Mouse (Mus musculus) mature B cell (primary cell): ENCODE data around the gene Fbxw15.
"Not testable (repeated sequence)": the region's sequence is repeated elsewhere in the genome, so short reads cannot be mapped to it uniquely, and the experiment has no call there.

Experiments
- in situ Hi-C: fragments of 300-500 bp; cut with MboI; formaldehyde crosslinking; loops from 2 replicates; pipeline ENCODE4 v1.14.3; 2019

The Fbxw15 gene

DNA sequence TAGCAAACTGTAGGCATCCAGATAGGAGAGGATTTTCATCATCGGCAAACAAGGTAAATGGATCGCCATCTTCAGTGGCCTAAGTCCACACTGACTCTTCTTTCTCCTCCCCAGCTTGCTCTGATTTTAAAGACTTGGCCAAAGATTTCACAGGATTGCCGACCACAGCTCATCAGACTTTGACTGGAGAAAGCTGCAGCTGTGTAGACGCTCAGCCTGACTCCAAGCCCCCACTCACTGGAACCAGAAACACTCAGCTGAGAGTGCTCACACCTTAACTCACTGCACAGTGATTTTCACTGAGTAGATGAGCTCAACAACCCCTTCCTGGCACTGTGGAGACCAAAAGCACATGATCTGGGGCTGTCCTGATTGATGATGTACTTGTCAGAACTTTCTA, at the start of gene Fbxw15:
Gene Fbxw15, minus strand, starts transcription at position 101 of the 400 bp plus-strand sequence.
- in situ Hi-C loops: not testable (repeated sequence)

DNA sequence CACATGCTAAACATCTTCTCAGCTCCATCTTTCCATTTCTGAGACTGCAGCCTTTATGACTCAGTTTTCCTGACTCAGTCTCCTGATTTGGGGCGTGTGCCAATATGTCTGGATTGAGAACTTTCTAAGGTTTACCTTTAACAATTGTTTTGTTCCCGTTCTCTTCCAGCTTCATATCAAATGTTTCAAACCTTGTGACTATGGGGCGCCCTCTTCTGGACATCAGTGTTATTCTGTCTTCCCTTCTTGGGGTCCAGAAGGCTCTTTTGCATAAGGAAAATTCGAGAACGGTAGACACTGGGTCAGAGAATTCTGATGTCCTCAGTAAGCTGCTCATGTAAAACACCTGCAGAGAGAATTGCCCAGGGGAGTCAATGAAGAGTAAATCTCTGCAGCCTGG, 38.8 kb upstream of the Fbxw15 start:
- in situ Hi-C loops: not testable (repeated sequence)

DNA sequence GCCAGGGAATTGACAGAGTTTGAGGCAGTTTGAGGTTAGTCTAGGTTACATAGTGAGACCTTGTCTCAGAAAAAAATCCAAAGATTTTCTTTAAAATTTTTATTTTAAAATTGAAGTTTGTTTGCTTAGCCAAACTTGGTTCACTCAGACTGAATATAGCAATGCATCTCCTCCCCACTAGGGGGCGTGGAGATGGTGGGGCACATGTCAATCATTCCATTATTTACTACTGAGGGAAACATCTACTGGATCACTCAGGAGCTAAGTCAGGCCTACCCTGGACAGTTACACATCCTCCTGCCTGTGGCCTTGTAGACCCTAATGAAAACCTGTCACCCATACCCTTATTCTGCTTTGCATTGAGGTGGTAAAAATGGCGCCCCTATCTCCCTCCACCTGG, 34.1 kb upstream of the Fbxw15 start:
- in situ Hi-C loops: not testable (repeated sequence)

DNA sequence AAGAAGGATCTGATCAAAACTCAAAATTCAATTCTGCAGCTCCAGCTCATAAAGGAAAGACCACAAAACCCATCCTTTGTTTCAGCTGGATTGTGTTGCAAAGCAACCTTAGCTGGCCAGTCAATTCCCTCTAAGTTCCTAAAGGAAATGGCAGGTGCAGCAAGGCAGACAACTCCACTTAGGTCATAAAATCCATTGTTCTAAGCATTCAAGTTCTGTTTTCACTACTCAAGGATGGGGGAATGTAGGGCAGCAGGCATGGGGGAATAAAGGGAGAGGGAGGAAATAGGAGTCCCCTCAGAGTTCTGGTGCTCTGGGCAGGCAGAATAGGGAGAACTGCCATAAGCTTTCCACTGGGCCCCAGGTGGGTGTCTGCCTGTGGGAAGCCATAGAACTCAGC, 29.2 kb upstream of the Fbxw15 start:
- in situ Hi-C loops: no loop called here

DNA sequence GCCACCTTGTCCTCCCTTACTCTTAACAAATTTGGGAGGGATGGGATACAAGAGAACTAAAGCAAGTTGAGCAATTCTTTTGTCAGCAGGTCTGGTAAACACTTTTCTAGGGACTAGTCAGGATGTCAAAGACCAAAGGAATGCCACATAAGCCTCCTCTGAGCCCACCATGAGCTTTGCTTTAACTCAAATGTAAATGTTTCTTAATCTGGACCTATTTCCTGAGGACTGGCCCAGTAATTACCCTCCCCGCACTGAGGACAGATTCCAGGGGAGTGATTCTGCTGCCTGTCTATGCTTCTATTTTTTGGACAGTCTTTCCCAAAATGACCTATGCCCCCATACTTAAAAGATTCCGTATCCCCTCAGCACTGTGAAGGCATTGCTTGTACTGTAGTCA, 26.8 kb upstream of the Fbxw15 start:
- in situ Hi-C loops: no loop called here

DNA sequence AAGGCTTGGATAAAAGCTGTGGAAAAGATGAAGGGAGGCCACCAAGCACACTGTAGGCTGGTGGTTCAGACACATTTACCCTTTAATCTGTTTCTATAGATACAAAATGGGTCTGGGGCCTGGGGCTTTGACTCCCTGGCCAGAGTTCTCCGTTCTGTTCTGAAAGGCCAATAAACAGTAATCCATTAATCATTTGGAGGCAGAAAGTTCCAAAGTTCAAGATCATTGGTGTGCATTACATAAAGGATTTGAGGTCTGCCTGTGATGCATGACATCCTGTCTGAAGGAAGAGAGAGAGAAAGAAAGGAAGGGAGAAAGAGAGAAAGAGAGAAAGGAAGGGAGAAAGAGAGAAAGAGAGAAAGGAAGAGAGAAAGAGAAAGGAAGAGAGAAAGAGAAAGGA, 2.5 kb downstream of the Fbxw15 start:
- in situ Hi-C loops: no loop called here

DNA sequence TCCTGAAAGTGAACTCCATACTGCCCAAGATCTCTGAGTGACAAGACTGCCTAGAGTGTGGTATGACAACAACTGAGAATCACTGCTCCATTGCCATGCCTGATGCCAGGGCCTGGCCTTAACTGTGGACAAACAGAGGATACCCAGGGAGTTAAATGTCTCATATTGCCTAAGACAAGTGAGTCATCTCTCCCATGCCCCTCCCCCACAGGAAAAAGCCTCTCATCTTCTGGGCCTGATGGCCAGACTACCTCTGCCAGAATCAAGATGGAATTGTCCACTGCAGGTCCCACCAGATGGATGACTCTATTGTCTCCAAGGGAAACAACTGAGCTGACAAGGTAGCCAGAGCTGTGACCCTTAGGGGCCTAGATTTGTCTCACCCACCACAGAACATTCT, 6.0 kb downstream of the Fbxw15 start:
- in situ Hi-C loops: not testable (repeated sequence)

DNA sequence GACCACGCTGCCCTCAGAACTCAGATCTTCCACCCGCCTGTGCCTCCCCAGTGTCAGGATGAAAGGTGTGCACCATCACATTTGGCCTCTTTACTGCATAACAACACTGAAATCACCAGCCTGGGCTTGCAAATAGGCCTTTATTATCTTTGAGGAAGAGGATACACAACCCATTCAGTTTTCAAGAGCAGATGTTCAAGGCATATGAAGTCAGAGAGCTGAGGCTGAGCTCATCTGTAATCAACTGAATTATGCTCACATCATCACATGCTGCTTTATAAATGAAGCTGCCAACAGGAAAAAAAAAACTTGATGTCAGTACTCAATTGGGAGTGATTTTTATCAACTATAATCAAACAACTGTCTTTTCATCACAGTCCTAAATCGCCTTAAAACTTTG, 15.6 kb downstream of the Fbxw15 start:
- in situ Hi-C loops: no loop called here

DNA sequence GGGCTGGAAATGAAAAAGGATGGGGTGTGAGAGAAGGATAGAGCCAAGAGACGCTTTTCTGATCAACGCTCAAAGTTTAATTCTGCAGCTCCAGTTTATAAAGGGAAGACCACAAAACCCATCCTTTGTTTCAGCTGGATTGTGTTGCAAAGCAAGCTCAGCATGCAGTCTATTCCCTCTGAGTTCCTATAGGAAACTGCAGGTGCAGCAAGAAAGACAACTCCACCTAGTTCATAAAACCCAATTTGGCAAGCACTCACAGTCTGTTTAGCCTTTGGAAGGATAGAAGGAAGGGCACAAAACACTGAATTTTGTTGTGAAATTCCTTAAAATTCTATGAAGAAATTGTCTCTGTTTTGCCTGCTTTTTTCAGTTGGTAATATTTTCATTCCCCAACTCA, 18.4 kb downstream of the Fbxw15 start:
- in situ Hi-C loops: not testable (repeated sequence)

DNA sequence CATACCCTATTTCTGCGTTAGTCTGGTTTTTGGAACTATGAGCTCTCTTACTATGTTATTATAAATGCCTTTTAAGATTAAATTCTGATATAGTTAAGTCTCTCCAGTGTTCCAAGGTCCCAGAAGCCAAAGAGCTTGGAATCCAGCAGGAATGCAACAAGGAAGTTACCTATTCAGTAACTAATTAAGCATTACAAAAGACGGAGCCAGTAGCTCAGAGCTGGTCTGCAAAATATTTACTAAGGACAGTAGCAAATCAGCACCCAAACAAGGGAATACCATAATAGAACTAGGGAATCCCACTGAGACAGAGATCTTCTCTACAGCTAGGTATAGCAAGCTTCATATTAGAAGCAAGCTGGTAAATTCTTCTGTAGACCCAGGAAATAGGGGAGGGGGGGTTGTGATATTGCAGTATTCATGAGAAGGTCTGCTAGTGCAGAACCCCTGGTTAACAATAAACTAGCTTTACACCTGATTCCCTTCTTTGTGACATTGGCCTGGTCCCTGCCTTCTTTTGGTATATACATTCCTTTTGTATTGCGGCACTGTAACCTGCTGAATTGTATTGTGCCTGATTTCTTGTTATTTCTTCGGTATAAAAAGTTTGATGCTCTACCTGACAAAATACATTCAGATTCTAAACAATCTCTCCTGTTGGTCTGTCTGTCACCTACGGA, 44.5 kb downstream of the Fbxw15 start:
- in situ Hi-C loops: no loop called here
